Mouse (Mus musculus): ENCODE data around the gene Pcp4.

Pcp4 gene

DNA sequence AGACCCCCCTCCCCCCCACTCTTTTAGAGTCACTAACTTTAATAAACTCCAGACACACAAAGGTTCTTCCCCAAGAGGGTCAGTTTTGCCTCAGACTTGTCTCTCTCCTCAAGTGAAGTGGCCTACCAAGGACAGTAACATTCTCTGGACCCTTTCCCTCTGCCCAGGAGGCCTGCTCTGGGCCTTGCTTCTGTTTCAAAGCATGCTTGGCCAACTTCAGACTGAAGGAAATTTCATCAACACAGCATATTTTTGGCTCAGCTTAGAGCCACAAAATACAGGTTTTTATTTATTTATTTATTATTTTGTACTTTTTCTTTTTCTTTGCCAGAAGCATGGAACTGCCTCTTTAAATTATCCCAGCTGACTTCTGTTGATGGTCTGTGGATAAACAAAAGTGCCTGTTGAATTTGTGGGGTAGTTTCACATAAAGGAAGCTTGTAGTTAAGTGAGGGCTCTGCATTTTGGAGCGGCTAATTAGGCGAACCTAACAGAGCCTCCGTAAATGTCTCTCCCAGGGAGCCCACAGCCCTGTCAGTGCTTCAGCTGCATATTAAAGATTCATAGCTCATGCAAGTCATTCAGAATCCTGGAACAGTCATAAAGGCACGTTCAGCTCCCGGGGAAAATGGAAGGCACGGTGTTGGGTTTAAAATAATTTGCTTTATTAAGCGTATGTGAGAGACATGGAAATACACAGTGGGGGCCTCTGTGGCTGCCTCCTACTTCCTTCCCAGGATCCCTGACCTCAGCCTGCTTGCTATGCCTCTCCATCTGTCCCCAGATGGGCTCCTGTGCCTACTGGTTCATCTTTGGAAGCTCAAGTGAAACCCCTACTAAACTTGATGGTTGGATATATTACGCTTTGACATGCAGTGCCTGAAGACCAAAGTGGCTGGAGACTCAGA is 96.2 kb downstream of the Pcp4 start:
- DNase-seq (ENCODE audit: low read depth in 2 of 2, low spot score in 2 of 2) = no peak

DNA sequence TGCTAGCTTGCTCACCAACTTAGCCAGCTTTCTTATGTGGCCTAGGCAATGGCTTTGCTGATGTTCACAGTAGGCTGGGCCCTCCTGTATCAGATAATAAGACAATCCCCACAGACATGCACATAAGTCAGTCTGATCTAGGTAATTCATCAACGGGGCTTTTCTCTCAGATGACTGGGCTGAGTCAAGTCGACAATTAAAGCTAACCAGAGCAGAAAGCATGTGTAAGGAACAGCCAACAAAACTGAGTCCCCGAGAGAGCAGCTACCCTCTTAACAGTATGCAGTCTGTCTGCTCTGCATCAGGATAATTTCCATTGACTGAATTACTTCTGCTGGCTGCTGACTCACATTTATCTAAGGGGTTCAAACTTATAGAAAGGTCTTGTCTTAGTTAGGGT is 100.0 kb downstream of the Pcp4 start:
- no peak for DNase-seq (ENCODE audit: low read depth in 2 of 2, low spot score in 2 of 2)
